Mouse (Mus musculus) liver, adult 2 months (tissue): ENCODE data around the gene Pawr. TPM values are rescaled to one million over a fixed set of nuclear protein-coding genes. Genes with fewer than 3 reads are reported as not detected.

Source experiments
- DNase-seq: peaks from one replicate; pipeline ENCODE4 v3.0.0-alpha.2; 2011; ENCODE audit warnings: low read depth, low spot score; ENCODE audit errors: extremely low read depth
- H3K27ac ChIP-seq: fragments of 200-500 bp; replicated peaks from 2 replicates; pipeline ENCODE4 v1.5.1; 2012; ENCODE audit warnings: low read depth, mild to moderate bottlenecking, control low read depth, inconsistent platforms, low read length; ENCODE audit not compliant: insufficient read depth
- H3K27me3 ChIP-seq: fragments of 200-500 bp; 2 replicates; pipeline ENCODE4 v1.6.1; 2012; ENCODE audit warnings: mild to moderate bottlenecking, moderate library complexity, low read length, inconsistent platforms; ENCODE audit not compliant: control insufficient read depth, insufficient read depth
- H3K36me3 ChIP-seq: fragments of 200-500 bp; 2 replicates; pipeline ENCODE4 v1.6.1; 2012; ENCODE audit warnings: low read length, inconsistent platforms; ENCODE audit not compliant: control insufficient read depth, insufficient read depth
- H3K4me1 ChIP-seq: fragments of 200-500 bp; 2 replicates; pipeline ENCODE4 v1.6.1; 2011; ENCODE audit warnings: low read length; ENCODE audit not compliant: control insufficient read depth, insufficient read depth
- H3K4me3 ChIP-seq: fragments of 200-500 bp; 2 replicates; pipeline ENCODE4 v1.5.1; 2011; ENCODE audit warnings: low read depth, mild to moderate bottlenecking, control low read depth, low read length, moderate library complexity; ENCODE audit not compliant: insufficient read depth
- H3K79me2 ChIP-seq: fragments of 200-500 bp; 2 replicates; pipeline ENCODE4 v1.6.1; 2012; ENCODE audit warnings: inconsistent platforms, mild to moderate bottlenecking, low read length, moderate library complexity; ENCODE audit not compliant: control insufficient read depth, insufficient read depth
- H3K9ac ChIP-seq: fragments of 200-500 bp; 2 replicates; pipeline ENCODE4 v1.6.1; 2012; ENCODE audit warnings: low read depth, mild to moderate bottlenecking, control low read depth, inconsistent platforms, low read length
- CTCF ChIP-seq: fragments of 200-500 bp; IDR thresholded peaks from 2 replicates; pipeline ENCODE4 v1.5.1; 2011; ENCODE audit warnings: low read depth, low read length, control low read depth
- POLR2A ChIP-seq: fragments of 200-500 bp; IDR thresholded peaks from 2 replicates; pipeline ENCODE4 v1.6.1; 2011; ENCODE audit warnings: low read length, control low read depth; ENCODE audit not compliant: insufficient read depth; ENCODE audit errors: extremely low read depth
- WGBS: fragments of 180-500 bp; shearing (Covaris S2); methylation state at CpG from one replicate; pipeline ENCODE4 v1.1.7; 2018; 5-methylcytosine and 5-hydroxymethylcytosine counted together
- polyA plus RNA-seq: library from polyadenylated mRNA; depleted of rRNA; stranded (reverse); fragments of >200 nt; gene quantifications from 2 replicates; pipeline ENCODE4 v1.2.3, GENCODE M21; 2012
- total RNA-seq: library from RNA; depleted of rRNA; stranded (reverse); fragments of >200 nt; gene quantifications from 2 replicates; pipeline ENCODE4 v1.2.3, GENCODE M21; 2014

The Pawr gene
- total and polyA plus RNA-seq, 2 experiments: 5.0 to 7.1 TPM

- peak; percentile 53 for DNase-seq
- H3K79me2 ChIP-seq: no peaks in the 10 kb centered on the region
- 7% methylated on average over 19 of the region's 19 CpGs for WGBS
- H3K4me3 ChIP-seq: no peak overlapping the region
- H3K27ac ChIP-seq: no peak overlapping the region
- TF ChIP-seq CTCF (peak; percentile 91), POLR2A (no peak)
- no peaks in the 10 kb centered on the region for H3K27me3 ChIP-seq
- H3K9ac ChIP-seq: no peak overlapping the region
- H3K4me1 ChIP-seq: no peaks in the 10 kb centered on the region
- no peaks in the 10 kb centered on the region for H3K36me3 ChIP-seq
Measured at GRCm38 (mm10) chr10:108300843-108301242, 31.1 kb upstream of the Pawr start.

DNA sequence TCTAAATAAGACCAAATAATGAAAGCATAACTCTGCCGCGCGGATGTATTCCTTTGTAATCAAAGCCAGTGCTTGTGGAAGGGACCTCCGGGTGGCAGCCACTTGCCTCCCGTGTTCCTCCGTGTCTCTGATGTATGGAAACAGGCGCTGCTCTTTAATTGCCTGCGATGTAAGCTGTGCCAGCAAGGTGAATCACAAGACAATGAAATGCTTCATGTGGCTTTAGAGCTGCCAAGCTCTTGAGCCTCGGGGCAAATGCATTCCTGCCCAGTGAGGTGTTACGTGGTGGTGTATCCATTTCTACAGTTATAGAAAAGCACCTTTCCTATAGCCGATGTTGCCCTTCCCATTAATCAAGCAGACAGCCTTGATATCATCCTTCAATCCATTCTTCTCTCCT, 24.1 kb upstream of the Pawr start:
- H3K36me3 ChIP-seq: no peaks in the 10 kb centered on the region
- H3K27me3 ChIP-seq: no peaks in the 10 kb centered on the region
- H3K79me2 ChIP-seq: no peaks in the 10 kb centered on the region
- no peaks in the 10 kb centered on the region for H3K4me1 ChIP-seq
- H3K9ac ChIP-seq: no peak overlapping the region
- no peak overlapping the region for H3K4me3 ChIP-seq
- DNase-seq: no peak
- TF ChIP-seq POLR2A (no peak), CTCF (no peak)
- 90% methylated on average over 11 of the region's 11 CpGs for WGBS
- H3K27ac ChIP-seq: no peak overlapping the region

DNA sequence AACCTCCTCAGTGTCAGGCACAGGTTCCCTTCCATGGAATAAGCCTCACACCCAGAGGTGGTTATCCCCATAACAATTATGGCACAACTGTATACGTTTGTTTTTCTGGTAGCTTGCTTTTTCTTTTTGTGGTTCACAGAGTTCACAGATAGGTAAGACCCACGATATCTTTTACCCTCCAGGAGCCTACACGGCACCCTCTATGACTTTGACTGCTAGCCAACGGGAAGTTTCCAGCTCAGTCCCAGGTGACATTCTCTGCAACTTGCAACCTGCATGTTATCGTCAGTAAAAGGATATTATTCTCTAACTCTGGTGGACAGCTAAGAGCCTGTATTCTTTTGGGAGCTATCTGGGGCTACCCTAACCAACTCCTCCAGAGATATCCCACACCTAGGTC, 21.7 kb upstream of the Pawr start:
- Histone ChIP-seq H3K79me2 (no peaks in the 10 kb centered on the region), H3K4me1 (peaks cover 3% of the 10 kb centered on the region), H3K4me3 (no peak overlapping the region), H3K27me3 (no peaks in the 10 kb centered on the region), H3K36me3 (no peaks in the 10 kb centered on the region), H3K27ac (no peak overlapping the region), H3K9ac (no peak overlapping the region)
- no peak for DNase-seq
- 93% methylated on average over 5 of the region's 5 CpGs for WGBS
- TF ChIP-seq CTCF: no peak
- TF ChIP-seq POLR2A: no peak

GRCm38 (mm10) chr10:108311396-108311795, 20.5 kb upstream of the Pawr start:
- WGBS: 62% methylated on average over 3 of the region's 3 CpGs
- no peak for TF ChIP-seq CTCF
- no peak for DNase-seq

GRCm38 (mm10) chr10:108313845-108314244, 18.1 kb upstream of the Pawr start:
- H3K27me3 ChIP-seq: no peaks in the 10 kb centered on the region
- no peaks in the 10 kb centered on the region for H3K79me2 ChIP-seq
- no peak overlapping the region for H3K27ac ChIP-seq
- H3K9ac ChIP-seq: no peak overlapping the region
- no peak for TF ChIP-seq CTCF
- no peak for TF ChIP-seq POLR2A
- H3K36me3 ChIP-seq: no peaks in the 10 kb centered on the region
- H3K4me1 ChIP-seq: peaks cover 3% of the 10 kb centered on the region
- peak; percentile 53 for DNase-seq
- H3K4me3 ChIP-seq: no peak overlapping the region
- 40% methylated on average over 6 of the region's 6 CpGs for WGBS

More at GRCm38 (mm10) chr10:108311396-108311795, 20.5 kb upstream of the Pawr start:
- no peaks in the 10 kb centered on the region for H3K27me3 ChIP-seq
- H3K79me2 ChIP-seq: no peaks in the 10 kb centered on the region
- no peaks in the 10 kb centered on the region for H3K36me3 ChIP-seq
- H3K9ac ChIP-seq: no peak overlapping the region
- no peak overlapping the region for H3K27ac ChIP-seq
- no peak overlapping the region for H3K4me3 ChIP-seq
- H3K4me1 ChIP-seq: peaks cover 3% of the 10 kb centered on the region

DNA sequence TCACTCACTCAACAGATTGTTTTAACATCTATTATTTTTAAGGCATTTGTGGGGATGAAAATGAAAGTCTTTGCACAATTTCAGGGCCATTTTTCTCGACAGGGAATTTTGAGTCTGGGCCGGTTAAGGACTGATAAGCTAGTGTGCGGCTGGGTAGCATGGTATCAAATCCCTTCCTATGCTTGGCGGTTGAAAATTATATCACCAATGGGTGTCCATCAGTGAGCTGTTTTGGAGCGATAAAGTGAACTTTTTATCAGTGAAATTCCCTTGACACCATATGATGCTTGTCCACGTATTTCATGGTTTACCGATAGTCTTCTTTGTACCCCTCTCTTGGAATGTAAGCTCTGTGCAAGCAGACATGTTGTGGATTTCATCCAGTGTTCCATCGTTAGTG, 17.5 kb upstream of the Pawr start:
- Histone ChIP-seq H3K4me1 (peaks cover 3% of the 10 kb centered on the region), H3K27ac (no peak overlapping the region), H3K36me3 (no peaks in the 10 kb centered on the region), H3K9ac (no peak overlapping the region), H3K27me3 (no peaks in the 10 kb centered on the region), H3K79me2 (no peaks in the 10 kb centered on the region), H3K4me3 (no peak overlapping the region)
- DNase-seq: no peak
- 85% methylated on average over 8 of the region's 8 CpGs for WGBS
- TF ChIP-seq CTCF (no peak), POLR2A (no peak)
